In the genomic region with DNA sequence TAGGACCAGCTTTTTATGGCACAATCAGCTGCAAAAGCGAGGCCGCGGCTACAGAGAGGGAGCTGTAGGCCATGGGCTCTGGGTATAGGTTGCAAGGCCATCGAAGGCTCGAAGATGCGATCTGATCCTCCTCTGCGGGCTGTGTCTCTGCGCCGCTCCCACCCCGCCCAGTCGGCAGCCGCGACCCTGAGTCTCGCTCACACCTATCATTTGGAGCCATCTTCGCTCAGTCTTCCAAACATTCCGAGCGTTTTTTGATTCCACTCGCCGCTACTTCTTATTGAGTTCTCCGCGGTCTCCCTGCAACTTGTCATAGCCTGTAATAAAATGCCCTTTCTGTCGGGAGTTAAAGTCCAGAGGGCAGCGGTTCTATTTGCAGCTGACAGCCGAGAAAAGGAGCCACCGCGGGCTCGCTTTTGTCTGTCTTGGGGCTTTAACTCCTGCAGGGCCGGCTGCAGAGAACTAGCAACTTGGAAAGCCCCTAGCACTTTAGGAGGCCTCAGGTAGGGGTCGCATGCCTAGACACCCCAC, we compare ENCODE assay signal across 8 mouse cellular contexts.
DNase-seq lines count a peak whose midpoint lies in the region; ATAC-seq and TF ChIP-seq lines count a peak whose summit lies in the region.

No protein-coding gene starts in this region.

- no peak for ATAC-seq in midbrain, embryonic 14.5 days (ENCODE audit: low FRiP score, low TSS enrichment)
- ATAC-seq in granulocyte monocyte progenitor cell, adult 5-6 weeks (replicated peaks; ENCODE audit: poor library complexity, severe bottlenecking) = no peak

- no peaks in the 10 kb centered on the region for H3K9me3 ChIP-seq in heart, embryonic 10.5 days
- no peaks in the 10 kb centered on the region for H3K9me3 ChIP-seq in embryonic facial prominence, embryonic 10.5 days
- H3K9me3 ChIP-seq in midbrain, embryonic 14.5 days (ENCODE audit: control insufficient read depth, low read length) = no peaks in the 10 kb centered on the region

- H3K27ac ChIP-seq in heart, embryonic 10.5 days = 0 out of 2 replicates have a peak overlapping the region, but pooled peaks have one; percentile 29
- peak overlapping the region; percentile 24 for H3K27ac ChIP-seq in embryonic facial prominence, embryonic 10.5 days (replicated peaks)
- no peak overlapping the region for H3K27ac ChIP-seq in kidney, adult 2 months (ENCODE audit: insufficient read depth, low read depth, low read length)
- H3K27ac ChIP-seq in midbrain, embryonic 14.5 days (replicated peaks; ENCODE audit: low read depth, low read length) = no peak overlapping the region

- peak overlapping the region; percentile 49 for H3K4me3 ChIP-seq in heart, embryonic 10.5 days
- H3K4me3 ChIP-seq in embryonic facial prominence, embryonic 10.5 days = peak overlapping the region; percentile 50
- peak overlapping the region; percentile 2; the same call in 1 of the 2 replicates for H3K4me3 ChIP-seq in kidney, adult 2 months (ENCODE audit: insufficient read depth, low read depth, low read length)
- peak overlapping the region; percentile 12; the same call in 1 of the 2 replicates for H3K4me3 ChIP-seq in midbrain, embryonic 14.5 days (replicated peaks; ENCODE audit: low read depth, low read length)

- H3K27me3 ChIP-seq in heart, embryonic 10.5 days (ENCODE audit: insufficient read depth, poor library complexity, severe bottlenecking) = peaks cover 90% of the 10 kb centered on the region
- peaks cover 93% of the 10 kb centered on the region for H3K27me3 ChIP-seq in embryonic facial prominence, embryonic 10.5 days (replicated peaks; ENCODE audit: low read depth, poor library complexity, severe bottlenecking)
- no peaks in the 10 kb centered on the region for H3K27me3 ChIP-seq in kidney, adult 2 months (replicated peaks; ENCODE audit: control insufficient read depth, insufficient read depth, low read length)
- H3K27me3 ChIP-seq in midbrain, embryonic 14.5 days (ENCODE audit: control insufficient read depth, insufficient read depth, low read length) = peaks cover 91% of the 10 kb centered on the region

- H3K9ac ChIP-seq in midbrain, embryonic 14.5 days (replicated peaks; ENCODE audit: low read length) = no peak overlapping the region

- TF ChIP-seq CTCF in kidney, adult 2 months (conservative IDR thresholded peaks at IDR 0.05; ENCODE audit: insufficient read depth, insufficient read length, low read depth, low read length) = no peak

- TF ChIP-seq POLR2A in kidney, adult 2 months (IDR thresholded peaks at IDR 0.05; ENCODE audit: low read depth, low read length) = no peak

- no peak for DNase-seq in heart, embryonic 10.5 days (ENCODE audit: low spot score)
- no peak for DNase-seq in heart, adult 18-20 months
- DNase-seq in embryonic facial prominence, embryonic 10.5 days (ENCODE audit: low spot score) = peak; percentile 62
- peak; percentile 64 for DNase-seq in kidney, adult 2 months
- DNase-seq in midbrain, embryonic 14.5 days = peak; percentile 37
- no peak for DNase-seq in thymus, postnatal 25 days
- no peak for DNase-seq in spleen, postnatal 10 days (ENCODE audit: low spot score in 2 of 2)

- peak overlapping the region; percentile 43 for H3K4me2 ChIP-seq in midbrain, embryonic 14.5 days (ENCODE audit: low read length)

- no peaks in the 10 kb centered on the region for H3K36me3 ChIP-seq in heart, embryonic 10.5 days
- no peaks in the 10 kb centered on the region for H3K36me3 ChIP-seq in embryonic facial prominence, embryonic 10.5 days (replicated peaks)
- no peaks in the 10 kb centered on the region for H3K36me3 ChIP-seq in kidney, adult 2 months (ENCODE audit: control insufficient read depth, insufficient read depth, low read length)
- H3K36me3 ChIP-seq in midbrain, embryonic 14.5 days (ENCODE audit: control insufficient read depth, insufficient read depth, low read length) = no peaks in the 10 kb centered on the region

- peaks cover 10% of the 10 kb centered on the region for H3K4me1 ChIP-seq in heart, embryonic 10.5 days
- H3K4me1 ChIP-seq in embryonic facial prominence, embryonic 10.5 days = peaks cover 22% of the 10 kb centered on the region
- no peaks in the 10 kb centered on the region for H3K4me1 ChIP-seq in kidney, adult 2 months (ENCODE audit: control insufficient read depth, insufficient read depth, low read length)
- H3K4me1 ChIP-seq in midbrain, embryonic 14.5 days (ENCODE audit: control insufficient read depth, insufficient read depth, low read length) = 0 out of 2 replicates have a peak, but pooled peaks cover 5% of the 10 kb centered on the region

- under 1% methylated on average over 29 of the region's 29 CpGs for WGBS in heart, embryonic 10.5 days
- under 1% methylated on average over 29 of the region's 29 CpGs for WGBS in embryonic facial prominence, embryonic 10.5 days
- 6% methylated on average over 29 of the region's 29 CpGs for WGBS in kidney, adult 2 months
- WGBS in midbrain, embryonic 14.5 days = 0% methylated on average over 29 of the region's 29 CpGs

Comparison
In these comparisons a context has a peak if more than half of its experiments do, and no peak if none do; other contexts are left out.
1. DNase-seq: peak in embryonic facial prominence, embryonic 10.5 days (single experiment), kidney, adult 2 months (single experiment) and midbrain, embryonic 14.5 days (single experiment); none in heart, embryonic 10.5 days (single experiment), heart, adult 18-20 months (0 of 2), thymus, postnatal 25 days (single experiment) and spleen, postnatal 10 days (0 of 2).
2. H3K27ac ChIP-seq: peak in heart, embryonic 10.5 days (single experiment) and embryonic facial prominence, embryonic 10.5 days (single experiment); none in kidney, adult 2 months (single experiment) and midbrain, embryonic 14.5 days (single experiment).
3. Peak in every context shown above with its lines, with median percentiles within 50 percentile points of each other: H3K4me3 ChIP-seq.